Mouse (Mus musculus): ENCODE measurements around the gene Pafah1b2.

Gene Pafah1b2

DNA sequence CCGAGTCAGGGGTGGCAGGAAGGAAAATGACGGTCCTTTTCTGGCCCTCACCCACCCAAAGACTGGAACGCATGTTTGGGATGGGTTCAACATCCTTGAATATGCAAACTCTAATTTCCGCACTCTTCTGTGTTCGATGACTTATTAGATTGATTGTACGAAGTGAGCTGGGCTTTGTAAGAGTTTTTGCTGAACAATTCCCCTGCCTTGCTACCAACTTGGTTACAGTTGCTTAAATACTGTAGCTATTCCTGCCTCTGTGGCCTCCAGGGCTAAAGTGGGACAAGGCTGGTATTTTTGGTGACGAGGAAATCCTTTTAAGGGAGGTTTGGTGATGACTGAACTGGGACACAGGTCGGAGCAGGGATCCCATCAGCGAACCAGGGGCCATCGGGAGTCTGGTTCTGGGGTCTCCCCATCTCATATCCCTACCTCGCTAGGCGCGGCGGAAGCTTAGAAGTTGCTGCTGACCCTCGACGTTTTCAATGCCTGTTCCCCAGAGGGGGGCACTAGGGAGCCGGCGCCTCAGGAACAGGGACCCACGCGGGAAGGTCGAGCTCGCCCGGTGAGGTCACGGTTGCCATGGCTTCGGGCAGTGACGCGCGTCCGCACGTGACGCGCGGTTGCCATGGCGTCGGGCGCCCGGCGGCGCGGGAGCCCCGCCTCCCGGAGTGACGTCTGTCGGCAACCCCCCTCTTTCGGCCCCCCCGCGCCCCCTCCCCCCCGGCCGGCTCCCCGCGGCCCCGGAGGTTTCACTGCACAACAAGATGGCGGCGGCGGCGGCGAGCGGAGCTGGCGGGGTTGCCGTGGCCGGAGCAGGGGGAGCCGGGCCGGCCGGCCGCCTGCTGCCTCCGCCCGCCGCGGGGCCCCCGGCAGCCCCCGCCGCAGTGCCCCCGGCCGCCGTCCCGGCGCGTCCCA lies at the start of gene Pafah1b2, which contains the start of gene Sik3:
Gene Pafah1b2, minus strand, starts transcription at position 600 of the 918 bp plus-strand sequence.
Gene Sik3, plus strand, starts transcription at position 730 of the 918 bp plus-strand sequence.
- peak; percentile 94 for DNase-seq

DNA sequence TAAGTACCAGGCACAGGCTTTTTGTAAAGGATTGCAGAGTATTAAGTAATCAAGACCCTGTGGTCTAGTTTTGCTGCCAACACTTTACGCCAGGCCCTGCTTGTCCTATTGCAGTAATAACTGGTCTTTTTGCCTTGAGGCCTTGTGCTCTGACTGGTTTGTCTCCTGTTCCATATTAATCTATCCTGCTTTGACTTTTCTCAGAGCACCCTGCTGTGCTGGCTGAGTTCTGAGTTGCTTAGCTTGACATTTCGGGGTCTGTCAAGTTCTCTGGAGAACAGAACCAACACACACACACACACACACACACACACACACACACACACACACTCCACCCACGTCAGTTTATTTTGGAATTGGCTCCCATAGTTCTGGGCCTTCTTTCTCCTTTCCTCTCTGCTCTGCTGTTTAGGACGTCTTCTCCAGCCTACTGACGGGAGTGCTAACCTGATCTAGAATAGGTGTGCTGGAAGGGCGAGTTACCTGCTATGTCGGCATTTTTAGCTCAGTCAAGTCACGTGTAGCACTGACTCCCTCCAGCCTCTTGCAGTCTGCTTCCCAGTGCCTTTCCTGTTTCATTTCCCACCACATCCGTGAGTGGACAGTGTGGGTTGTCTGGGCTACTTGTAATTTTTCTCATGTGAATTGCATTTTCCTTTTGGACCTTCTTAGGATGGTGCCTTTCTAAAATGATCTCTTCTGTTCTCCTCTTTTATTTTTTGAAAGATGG lies 49.4 kb upstream of the Pafah1b2 start:
- peak; percentile 41 for DNase-seq

DNA sequence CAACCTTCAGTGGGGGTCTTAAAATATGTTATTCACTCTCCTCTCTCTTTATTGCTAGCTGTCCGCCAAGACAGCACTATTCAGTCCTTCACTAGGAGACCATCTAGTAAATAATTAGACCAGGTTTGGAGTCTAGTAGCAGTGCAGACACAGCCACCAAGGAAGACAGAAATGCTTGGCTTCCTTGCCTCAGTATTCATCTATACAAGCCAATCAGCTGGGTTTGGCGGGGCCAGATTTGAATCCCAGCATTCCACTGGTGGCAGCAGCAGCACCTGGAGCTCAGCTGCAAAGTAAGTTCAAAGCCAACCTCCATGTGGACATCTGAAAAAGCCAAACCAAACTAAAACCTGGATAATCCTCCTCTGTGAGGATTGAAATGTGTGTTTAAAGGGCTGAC lies 47.8 kb upstream of the Pafah1b2 start:
- DNase-seq, result peak; percentile 34

DNA sequence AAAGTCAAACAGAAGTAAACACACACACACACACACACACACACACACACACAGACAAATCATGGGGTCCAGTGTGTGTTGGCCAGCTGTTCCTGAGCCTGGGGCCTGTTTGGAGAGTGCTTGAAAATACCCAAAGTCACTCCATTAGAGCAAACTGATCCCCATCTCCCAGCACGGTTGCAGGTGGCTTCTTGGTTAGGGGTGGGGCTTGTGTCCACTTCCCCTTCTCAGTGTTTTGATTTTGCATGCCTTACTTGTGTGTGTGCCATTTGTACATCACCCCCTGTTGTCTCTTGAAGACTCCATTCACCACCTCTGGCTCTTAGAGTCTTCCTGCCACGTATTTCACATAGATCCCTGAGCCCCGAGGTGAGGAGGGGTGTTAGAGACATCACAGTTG lies 45.6 kb upstream of the Pafah1b2 start:
- no peak for DNase-seq

DNA sequence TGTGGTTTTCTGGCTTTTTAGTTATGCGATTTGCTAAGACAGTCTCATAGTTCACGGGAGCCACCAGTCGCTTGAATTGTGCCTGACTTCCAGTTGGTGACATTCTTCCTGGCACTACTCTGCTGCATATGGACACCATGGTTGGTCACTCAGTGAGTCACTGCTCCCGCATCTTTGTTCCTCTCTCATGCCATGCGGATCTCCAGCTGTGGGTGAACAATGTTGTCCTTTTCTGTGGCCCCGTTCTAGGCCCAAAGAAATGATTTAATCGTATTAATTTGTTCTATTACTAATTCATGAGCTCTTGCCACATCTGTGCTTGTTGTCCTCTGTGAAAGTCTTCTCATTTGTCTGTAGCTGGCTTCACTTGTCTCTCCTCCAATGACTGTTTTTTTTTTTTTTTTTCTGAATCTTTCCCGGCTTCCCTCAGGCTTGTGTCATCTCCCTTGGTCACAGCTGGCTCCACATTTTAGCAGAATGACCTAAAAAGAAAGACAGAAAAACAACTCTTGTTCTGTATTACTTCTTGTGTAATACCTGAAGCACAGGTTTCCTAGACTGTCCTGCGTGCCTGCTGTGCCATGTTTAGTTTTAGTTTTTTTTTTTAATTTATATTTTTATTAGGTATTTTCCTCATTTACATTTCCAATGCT lies 40.6 kb upstream of the Pafah1b2 start:
- no peak for DNase-seq

DNA sequence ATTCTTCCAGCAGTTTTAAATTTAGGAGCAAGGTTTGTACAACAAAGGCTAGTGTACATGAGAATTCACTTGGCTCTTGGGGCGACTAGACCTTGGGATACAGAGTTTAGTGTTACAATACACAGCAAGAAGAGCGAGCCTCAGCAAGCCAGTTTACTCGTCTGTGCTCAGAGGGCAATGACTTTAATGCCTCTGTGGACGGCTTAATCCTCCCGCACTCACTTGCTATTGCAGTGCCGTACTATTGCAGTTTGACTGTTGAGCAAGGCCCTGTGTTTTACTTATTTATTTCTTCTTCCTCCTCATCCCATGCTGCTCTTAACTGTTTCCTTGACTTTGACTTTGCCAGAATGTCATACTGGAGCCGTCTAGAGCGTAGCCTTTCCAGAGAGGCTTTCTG lies 37.7 kb upstream of the Pafah1b2 start:
- no peak for DNase-seq

DNA sequence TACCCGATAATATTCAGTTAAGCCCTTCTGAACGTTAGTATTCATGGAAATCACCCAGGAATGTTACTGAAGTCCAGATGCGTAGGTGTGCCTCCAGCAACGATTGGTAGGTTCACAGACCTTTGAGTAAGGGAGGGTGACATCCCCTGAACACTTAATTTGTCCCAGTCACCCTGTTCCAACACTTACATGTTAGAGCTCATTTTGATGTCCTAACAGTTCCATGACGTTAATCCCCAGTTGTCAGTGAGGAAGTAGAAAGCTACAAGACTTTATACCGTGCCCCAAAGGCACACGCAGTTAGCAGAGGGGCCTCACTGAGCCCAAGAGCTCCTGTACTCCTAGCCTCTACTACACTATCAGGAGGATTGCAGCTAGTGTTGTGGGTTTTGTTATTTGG lies 37.0 kb upstream of the Pafah1b2 start:
- no peak for DNase-seq

DNA sequence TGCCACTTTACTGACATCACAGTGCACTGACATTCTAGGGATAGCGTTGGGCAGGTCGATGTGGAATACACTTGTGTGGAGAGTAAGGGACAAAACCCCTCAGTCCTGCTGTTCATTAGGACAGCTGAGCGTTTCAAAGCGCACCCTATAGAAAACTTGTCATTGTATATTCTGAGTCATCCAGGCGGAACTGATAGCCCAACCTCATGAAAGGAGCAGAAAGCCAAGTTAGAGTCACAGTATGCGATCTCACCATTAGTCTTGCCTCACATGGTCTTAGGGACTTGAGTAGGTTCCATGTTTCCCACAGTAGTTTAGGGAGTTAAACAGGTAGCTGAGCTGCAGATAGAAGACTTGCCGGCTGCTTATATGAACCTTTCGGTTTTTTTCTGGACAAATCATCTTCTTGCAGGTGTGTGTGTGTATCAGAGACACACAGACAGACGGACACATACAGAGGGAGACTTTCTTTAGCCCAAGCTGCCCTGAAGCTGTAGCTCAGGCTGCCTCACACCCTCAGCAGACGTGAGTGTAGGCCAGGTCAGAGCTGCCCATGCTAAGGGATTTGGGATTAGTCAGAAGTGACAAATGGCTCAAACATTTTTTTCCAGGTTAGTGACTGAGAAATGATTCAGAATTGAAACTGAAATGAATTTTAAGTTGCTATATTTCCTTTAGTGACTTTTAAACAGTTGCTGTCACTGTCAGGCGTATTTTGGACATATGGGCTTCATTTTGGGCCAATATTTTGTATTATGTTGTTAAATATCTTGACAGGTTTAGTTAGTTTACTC lies 34.4 kb upstream of the Pafah1b2 start:
- no peak for DNase-seq

DNA sequence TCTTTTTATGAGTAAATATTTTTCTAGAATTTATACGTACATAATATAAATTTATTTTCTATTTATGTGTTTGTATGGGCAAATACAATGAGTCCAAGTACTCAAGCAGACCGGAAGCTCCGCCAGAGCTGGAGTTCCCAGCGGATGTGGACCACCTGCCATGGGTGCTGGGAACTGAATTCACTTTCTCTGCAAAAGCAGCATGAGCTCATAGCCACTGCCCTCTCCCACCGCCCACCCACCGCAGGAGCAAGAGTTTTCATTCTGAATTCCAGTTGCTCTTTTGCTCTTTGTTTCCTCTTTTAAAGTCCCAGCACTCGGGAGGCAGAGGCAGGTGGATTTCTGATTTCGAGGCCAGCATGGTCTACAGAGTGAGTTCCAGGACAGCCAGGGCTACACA lies 31.1 kb upstream of the Pafah1b2 start:
- no peak for DNase-seq

DNA sequence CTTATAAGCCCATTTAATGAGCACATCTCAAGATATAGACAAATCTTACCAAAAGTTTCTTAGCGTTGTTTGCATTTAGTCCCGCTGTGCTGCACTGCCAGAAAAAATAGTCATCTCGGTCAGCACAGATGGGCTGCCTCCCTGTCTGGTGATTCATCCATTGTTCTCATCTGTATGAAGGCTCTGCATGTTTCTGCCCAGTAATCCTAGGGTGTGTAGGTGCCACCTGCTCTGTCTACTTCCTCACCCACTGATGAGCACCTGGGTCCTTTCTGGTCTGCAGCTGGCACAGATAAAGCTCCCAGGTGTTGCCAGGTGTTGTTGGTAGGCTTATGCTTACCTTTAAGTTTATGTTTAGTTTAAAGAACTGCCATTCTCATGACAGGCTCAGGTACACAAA lies 29.9 kb upstream of the Pafah1b2 start:
- no peak for DNase-seq

DNA sequence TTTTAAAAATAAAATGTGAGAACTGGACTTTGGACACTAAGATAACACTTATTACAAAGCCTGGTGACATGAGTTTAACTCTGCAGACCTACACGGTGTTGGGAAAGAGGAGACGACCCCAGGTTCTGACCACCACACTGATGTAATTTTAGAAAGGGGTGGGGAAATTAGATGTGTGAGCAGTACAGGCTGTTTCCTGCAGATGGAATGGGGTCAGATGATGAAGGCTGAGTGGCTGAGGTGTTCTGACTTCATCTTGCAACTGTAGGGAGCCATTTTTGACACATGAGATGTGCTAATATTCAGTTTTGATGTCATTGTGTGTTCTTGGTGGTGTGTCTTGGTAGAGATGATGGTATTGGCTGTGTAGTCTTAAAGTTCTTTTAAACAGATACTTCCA lies 28.7 kb upstream of the Pafah1b2 start:
- no peak for DNase-seq

DNA sequence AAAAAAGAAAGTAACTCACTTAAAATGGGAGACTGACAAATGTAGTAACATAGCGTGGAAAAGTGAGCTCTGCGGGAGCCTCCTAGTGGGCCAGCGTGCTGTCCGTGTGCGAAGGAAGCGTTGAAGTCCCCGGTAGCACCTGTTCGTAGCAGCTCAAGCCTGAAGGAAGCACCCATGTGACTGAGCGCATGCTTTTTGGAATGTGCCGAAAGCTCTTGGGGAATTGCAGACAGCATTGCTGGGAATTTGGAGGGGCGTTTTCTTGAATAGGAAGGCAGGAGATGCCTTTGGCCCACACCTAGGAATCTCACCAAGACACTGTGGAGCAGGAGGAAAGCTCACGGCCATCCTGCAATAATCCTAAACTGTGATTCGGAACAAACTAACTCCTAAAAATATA lies 26.3 kb upstream of the Pafah1b2 start:
- no peak for DNase-seq

DNA sequence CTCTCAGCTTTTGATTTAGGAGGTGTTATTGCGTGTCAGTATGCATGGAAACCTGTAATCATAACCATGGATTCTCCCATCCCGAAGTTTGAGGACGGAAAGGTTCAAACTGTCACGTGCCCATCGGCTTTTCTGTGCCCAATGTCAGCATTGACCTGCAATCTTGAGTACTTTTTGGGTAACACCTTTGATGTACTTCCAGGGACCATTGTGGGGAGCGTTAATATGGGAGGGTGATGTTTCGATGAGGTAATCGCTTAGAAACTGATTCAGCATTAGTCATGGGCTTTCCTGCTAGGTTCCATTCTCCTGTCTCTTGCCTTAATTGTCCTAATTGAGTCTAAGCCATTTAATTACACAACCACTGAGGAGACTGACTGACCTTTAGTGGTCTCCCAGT lies 24.4 kb upstream of the Pafah1b2 start:
- DNase-seq, result no peak

DNA sequence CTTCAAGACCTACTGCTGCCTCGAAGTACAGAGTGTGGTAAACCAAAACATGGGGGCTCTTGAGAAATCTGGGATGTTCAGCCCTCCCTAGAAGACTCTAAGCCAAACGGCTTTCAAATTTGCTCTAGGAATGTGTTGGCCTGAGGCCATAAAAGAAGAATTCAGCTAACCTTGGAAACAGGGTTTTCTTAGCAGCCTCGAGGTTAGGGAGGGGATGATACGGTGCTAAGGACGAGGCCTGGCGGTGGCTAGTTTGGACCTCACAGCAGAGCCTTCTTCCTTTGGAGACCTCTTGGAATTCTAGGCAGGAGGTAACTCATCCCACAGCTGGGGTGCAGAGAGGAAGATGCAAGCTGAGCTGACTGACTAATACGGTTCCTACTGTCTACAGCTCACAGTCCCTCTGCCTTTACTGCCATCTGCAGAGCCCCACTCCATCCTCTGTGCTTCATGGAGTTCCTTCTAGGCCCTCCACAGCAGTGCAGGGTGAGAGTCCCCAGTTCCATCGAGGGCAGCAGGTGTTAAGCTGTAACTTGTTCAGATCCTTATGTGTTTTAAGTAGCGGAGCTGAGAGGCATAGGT lies 22.9 kb upstream of the Pafah1b2 start:
- DNase-seq, result no peak

DNA sequence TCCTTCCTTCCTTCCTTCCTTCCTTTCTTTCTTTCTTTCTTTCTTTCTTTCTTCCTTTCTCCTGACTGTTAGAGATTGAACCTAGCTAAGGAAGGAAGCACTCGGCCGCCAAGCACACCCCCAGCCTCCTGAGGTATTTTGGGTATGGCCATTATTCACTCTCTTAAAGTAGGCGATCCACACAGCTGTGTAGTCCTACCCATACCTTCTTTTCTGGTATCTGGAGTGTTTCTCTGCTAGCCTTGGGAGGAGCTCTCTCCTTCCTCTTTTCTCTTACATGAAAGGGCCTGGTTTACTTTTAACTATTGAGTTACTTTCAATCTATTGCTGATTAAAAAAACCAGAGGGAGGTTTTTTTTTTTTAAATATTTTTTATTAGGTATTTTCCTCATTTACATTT lies 21.4 kb upstream of the Pafah1b2 start:
- DNase-seq, result no peak

DNA sequence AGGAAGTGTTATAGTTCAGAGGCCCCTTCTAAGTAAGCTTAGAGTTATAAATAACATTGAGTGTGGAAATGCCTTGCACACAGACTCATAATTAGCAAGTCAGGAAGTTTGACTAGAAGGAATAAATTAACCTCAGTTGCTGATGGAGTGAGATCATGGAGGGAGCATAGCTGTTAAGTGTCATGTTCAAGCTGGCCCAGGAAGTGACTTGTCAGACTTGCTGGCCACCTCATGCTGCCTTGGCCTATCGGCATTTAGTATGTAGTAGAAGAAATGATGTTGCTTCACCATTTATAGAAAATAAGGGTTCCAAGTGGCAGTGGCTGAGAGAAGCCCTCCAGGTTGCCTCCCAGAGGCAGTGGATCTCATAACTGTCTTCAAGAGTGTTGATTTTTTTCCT lies 20.6 kb upstream of the Pafah1b2 start:
- DNase-seq, result no peak

DNA sequence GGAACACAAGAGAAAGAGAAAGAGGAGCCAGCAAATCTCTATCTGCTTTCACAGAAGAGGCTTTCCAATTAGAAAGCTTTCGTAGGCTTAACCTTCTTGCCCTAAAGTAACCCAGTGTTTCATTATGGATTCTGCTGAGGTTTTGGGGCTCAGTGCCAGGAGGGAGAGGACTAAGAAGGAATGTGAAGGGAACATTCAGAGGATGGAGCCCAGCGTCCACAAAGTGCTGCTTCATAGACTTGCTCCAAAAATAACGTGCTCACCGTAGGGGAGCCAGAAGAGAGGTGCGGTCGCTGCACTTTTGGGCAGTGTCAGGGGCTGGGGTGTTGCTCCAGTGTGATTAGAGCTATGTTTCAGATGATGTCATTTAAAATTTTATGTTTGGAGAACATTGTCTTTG lies 19.7 kb upstream of the Pafah1b2 start:
- DNase-seq, result peak; percentile 58

DNA sequence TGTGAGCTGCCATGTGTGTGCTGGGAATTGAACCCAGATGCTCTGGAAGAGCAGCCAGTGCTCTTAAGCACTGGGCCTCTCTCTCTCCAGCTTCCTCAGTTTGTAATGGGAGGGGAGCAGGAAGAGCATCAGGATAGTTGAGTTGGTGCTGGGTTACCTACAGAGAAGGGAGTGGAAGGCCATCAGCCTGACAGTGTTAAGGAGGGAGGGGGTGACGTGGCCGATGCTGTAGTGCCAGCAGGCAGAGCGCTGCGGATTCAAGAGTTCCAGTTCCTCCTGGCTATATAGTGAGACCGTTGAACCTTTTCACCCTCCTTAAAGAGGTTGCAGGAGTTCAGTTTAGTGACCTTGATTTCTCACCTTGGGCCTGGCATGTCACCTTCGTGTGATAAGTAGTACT lies 18.5 kb upstream of the Pafah1b2 start:
- DNase-seq, result no peak

DNA sequence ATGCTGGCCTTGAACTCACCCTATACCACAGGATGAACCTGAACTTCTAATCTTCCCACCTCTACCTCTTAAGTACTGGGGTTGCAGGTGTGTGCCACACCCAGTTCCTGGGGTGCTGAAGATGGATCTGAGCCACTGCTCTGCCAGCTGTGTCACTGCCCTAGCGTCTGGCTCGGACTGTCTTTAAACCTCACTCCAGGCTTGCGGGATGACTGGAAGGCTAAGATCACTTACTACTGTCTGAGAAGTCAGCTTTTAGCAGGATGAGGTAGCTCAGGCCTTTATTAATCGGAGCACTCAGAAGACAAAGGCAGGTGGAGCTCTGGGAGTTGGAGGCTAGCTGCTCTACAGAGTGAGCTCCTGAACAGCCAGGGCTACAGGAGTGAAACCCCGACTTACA lies 17.7 kb upstream of the Pafah1b2 start:
- no peak for DNase-seq

DNA sequence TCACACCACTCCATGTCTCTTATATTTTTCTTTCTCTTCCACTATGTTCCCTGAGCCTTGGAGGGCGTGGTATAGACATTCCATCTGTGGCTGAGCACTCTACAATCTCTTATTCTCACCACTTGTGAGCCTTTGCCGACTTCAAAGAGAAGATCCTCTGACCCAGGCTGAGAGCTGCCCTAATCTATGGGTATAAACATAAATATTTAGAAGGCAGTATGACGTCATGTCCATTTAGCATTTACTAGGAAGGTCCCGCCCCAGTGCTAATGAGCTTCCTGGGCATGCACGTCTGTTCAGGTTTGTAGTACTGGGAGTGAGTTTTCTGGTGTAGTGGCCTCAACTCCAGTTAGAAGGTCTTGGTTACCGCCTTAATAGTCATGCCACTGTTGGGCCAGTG lies 17.0 kb upstream of the Pafah1b2 start:
- DNase-seq, result no peak

DNA sequence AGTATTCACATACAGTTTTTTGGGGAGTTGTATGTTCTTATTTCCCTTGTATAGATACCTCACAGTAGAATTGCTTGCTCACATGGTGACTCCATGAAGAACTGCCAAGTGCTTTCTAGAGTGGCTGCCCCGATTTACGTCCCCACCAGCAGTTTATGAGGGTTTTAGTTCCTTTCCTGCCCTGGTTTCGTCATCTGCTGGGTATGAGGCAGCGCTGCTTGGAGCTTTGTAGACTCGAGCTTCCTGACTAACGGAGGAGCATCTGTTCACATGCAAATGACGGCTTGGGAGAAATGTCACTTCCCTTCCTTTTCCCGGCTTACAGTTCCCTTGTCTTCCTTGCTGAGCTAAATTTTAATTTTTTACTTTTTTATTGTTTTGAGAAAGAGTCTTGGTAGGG lies 15.5 kb upstream of the Pafah1b2 start:
- DNase-seq, result no peak

DNA sequence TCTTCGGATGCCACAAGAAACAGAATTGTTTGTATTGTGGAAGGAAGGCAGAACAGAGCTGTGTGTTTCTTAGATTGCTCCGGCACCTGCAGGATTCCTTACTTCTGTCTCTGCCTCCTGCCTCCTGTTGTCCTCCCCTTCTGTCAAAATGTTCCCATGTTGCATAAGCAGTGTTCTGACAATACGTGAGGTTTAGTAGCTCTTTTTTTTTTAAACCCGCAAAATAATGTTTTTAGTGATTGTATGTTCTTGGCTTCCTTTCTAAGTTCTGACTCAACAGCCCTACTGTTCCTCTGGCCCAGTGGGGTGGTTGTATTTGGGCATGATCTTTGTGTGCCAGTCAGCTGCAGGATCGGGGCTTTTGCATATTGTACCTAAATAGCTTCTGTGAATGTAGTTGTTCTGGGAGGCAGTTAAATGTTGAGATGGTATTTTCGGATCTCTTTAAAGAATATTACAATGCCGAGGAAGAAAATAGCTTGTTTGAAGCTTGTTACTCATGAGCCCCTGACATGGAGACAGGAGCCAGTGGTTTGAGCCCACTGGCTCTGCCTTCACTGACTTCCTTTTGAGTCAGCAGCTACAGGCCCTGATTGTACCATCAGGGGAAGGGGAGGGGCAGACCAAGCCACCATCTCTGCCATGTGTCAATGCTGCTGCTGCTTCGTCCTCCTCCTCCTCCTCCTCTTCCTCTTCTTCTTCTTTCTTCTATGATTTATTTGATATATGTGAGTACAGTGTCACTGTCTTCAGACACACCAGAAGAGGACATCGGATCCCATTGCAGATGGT lies 13.8 kb upstream of the Pafah1b2 start:
- DNase-seq, result no peak
